Mouse (Mus musculus) gastrocnemius, postnatal 4 days (tissue): ENCODE data around the gene 4430402I18Rik. TPM values are rescaled to one million over a fixed set of nuclear protein-coding genes. Genes with fewer than 3 reads are reported as not detected.

Source experiments
- total RNA-seq, 2 experiments: library from RNA; stranded (reverse); gene quantifications; 2 replicates each; pipeline ENCODE4 v1.2.3; 2021

The 4430402I18Rik gene
- total RNA-seq, 2 experiments from 2014 or later: 4.4 to 8.6 TPM

Other genes starting within 250 kb of the 4430402I18Rik start
- gene Slc1a1, start 132.8 kb downstream of the 4430402I18Rik start, total RNA-seq: under 1 TPM; 0.65 to 0.69 TPM
- 1 to 10 TPM; 4.6 to 4.8 TPM for gene Plpp6, start 3.8 kb downstream of the 4430402I18Rik start, total RNA-seq
- 10 to 100 TPM; 33.2 to 39.2 TPM for gene Cdc37l1, start 22.6 kb upstream of the 4430402I18Rik start, total RNA-seq
- gene Ak3, start 80.2 kb upstream of the 4430402I18Rik start, total RNA-seq: 10 to 100 TPM; 70.0 to 71.5 TPM
- 10 to 100 TPM; 11.6 to 12.6 TPM for gene Rcl1, start 133.6 kb upstream of the 4430402I18Rik start, total RNA-seq